Mouse (Mus musculus) MEL (cell line): ENCODE measurements around the gene Fndc5.

Experiments
- CHD1 ChIP-seq: IDR thresholded peaks from 2 replicates; pipeline ENCODE4 v1.6.1; 2012; ENCODE audit warnings: low read depth, mild to moderate bottlenecking, inconsistent platforms, low read length, improper control_type of control experiment
- CHD2 ChIP-seq: IDR thresholded peaks from 2 replicates; pipeline ENCODE4 v1.6.1; 2011; ENCODE audit warnings: low read length, improper control_type of control experiment
- CTCF ChIP-seq, 3 experiments: IDR thresholded peaks in 2 of 3; conservative IDR thresholded peaks in 1 of 3; 2 replicates each; pipeline ENCODE4 v1.5.1; 2011 to 2012; ENCODE audit warnings: low read length in 3 of 3, low read depth in 2 of 3, mild to moderate bottlenecking in 2 of 3, improper control_type of control experiment in 1 of 3, inconsistent platforms in 1 of 3, mixed read lengths in 1 of 3, moderate library complexity in 1 of 3; ENCODE audit not compliant: control insufficient read depth in 1 of 3, insufficient read depth in 1 of 3, poor library complexity in 1 of 3, severe bottlenecking in 1 of 3
- E2F4 ChIP-seq: IDR thresholded peaks from 2 replicates; pipeline ENCODE4 v1.6.1; 2011; ENCODE audit warnings: low read depth, low read length, improper control_type of control experiment, borderline replicate concordance
- EP300 ChIP-seq, 2 experiments: IDR thresholded peaks; 2 replicates each; pipeline ENCODE4 v1.6.1; 2011; ENCODE audit warnings: improper control_type of control experiment in 2 of 2, low read length in 2 of 2, low read depth in 1 of 2, mild to moderate bottlenecking in 1 of 2
- GATA1 ChIP-seq: IDR thresholded peaks from 2 replicates; pipeline ENCODE4 v1.6.1; 2011; ENCODE audit warnings: low read depth, low read length, improper control_type of control experiment
- MAFK ChIP-seq: IDR thresholded peaks from 2 replicates; pipeline ENCODE4 v1.6.1; 2011; ENCODE audit warnings: low read depth, mild to moderate bottlenecking, low read length, improper control_type of control experiment, borderline replicate concordance
- MYC ChIP-seq: IDR thresholded peaks from 2 replicates; pipeline ENCODE4 v1.6.1; 2011; ENCODE audit warnings: low read depth, mild to moderate bottlenecking, low read length, improper control_type of control experiment, moderate library complexity
- RCOR1 ChIP-seq: IDR thresholded peaks from 2 replicates; pipeline ENCODE4 v1.6.1; 2012; ENCODE audit warnings: low read depth, mild to moderate bottlenecking, inconsistent platforms, low read length, improper control_type of control experiment
- TCF12 ChIP-seq: IDR thresholded peaks from 2 replicates; pipeline ENCODE4 v1.6.1; 2014; ENCODE audit warnings: low read depth, mild to moderate bottlenecking, inconsistent platforms, low read length, improper control_type of control experiment, moderate library complexity
- USF1 ChIP-seq: IDR thresholded peaks from 2 replicates; pipeline ENCODE4 v1.6.1; 2014; ENCODE audit warnings: low read depth, mild to moderate bottlenecking, inconsistent platforms, low read length, improper control_type of control experiment, moderate library complexity
- USF2 ChIP-seq, 2 experiments: IDR thresholded peaks; 2 replicates each; pipeline ENCODE4 v1.6.1; 2011 to 2012; ENCODE audit warnings: improper control_type of control experiment in 2 of 2, low read length in 2 of 2, borderline replicate concordance in 1 of 2, inconsistent platforms in 1 of 2, low read depth in 1 of 2, mild to moderate bottlenecking in 1 of 2; ENCODE audit not compliant: insufficient read depth in 1 of 2

DNA sequence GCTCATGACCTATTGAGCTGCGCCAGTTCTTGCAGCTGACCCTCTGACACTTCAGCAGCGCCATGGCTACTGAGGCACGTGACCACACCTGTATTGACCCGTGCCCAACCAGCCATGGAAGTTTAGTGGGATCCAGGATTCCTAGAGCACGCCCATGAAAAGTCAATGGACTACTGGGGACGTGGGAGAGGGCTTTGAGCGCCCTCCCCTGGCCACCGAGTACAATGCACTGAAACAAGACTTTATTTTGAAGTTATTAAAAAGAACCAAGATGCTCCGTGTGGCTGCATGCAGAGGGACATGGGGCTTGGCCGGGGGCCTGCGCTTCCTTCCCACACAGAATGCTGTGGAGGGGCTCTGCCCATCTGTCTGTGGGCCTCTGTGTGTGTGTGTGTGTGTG is 25.4 kb upstream of the Fndc5 start:
- TF ChIP-seq USF1 (0 out of 2 replicates have a peak, but pooled peaks have one; percentile 30), CTCF (IDR thresholded peaks at IDR 0.05 in 2 of 3, conservative IDR thresholded peaks at IDR 0.05 in 1 of 3; ENCODE audit: control insufficient read depth in 1 of 3, insufficient read depth in 1 of 3, low read depth in 2 of 3, low read length in 3 of 3, poor library complexity in 1 of 3, severe bottlenecking in 1 of 3) (peak; percentile 61 to 77 (median 76)), TCF12 (no peak), CHD2 (no peak), MAFK (no peak), MYC (no peak), EP300 (IDR thresholded peaks at IDR 0.05; ENCODE audit: low read depth in 1 of 2, low read length in 2 of 2) (no peak), GATA1 (no peak), RCOR1 (no peak), E2F4 (no peak), USF2 (IDR thresholded peaks at IDR 0.05; ENCODE audit: borderline replicate concordance in 1 of 2, insufficient read depth in 1 of 2, low read depth in 1 of 2, low read length in 2 of 2) (no peak), CHD1 (no peak)
